Mouse (Mus musculus): Measurements from ENCODE around the gene Ddit4.

- TF ChIP-seq CTCF (IDR thresholded peaks at IDR 0.05; ENCODE audit: extremely low read depth, insufficient read depth, insufficient read length, insufficient replicate concordance) (no peak), POLR2A (IDR thresholded peaks at IDR 0.05; ENCODE audit: low read depth, low read length) (no peak)
These were observed 36.4 kb upstream of the Ddit4 start for GRCm38 (mm10) chr10:59988036-59988435.

All from spleen, adult 2 months (tissue).